7 mouse cellular contexts compared by ENCODE assay signal in genomic region chr2:33185258-33185657, GRCm38 (mm10). TPM values are rescaled to one million over a fixed set of nuclear protein-coding genes. Genes with fewer than 3 reads are reported as not detected.
DNase-seq lines count a peak whose midpoint lies in the region; ATAC-seq and TF ChIP-seq lines count a peak whose summit lies in the region.

No protein-coding gene starts in this region.

- no peak for TF ChIP-seq EP300 in liver, embryonic 14.5 days (IDR thresholded peaks at IDR 0.05; ENCODE audit: low read depth)

- no peaks in the 10 kb centered on the region for H3K36me3 ChIP-seq in midbrain, embryonic 14.5 days (ENCODE audit: control insufficient read depth, insufficient read depth, low read length)
- no peaks in the 10 kb centered on the region for H3K36me3 ChIP-seq in midbrain, embryonic 15.5 days (replicated peaks)
- no peaks in the 10 kb centered on the region for H3K36me3 ChIP-seq in embryonic facial prominence, embryonic 11.5 days (replicated peaks; ENCODE audit: control insufficient read depth, insufficient read depth, low read depth, low read length)
- no peaks in the 10 kb centered on the region for H3K36me3 ChIP-seq in liver, embryonic 14.5 days (replicated peaks; ENCODE audit: control insufficient read depth, insufficient read depth, low read depth)

- no peak overlapping the region for H3K9ac ChIP-seq in midbrain, embryonic 14.5 days (replicated peaks; ENCODE audit: low read length)
- no peak overlapping the region for H3K9ac ChIP-seq in midbrain, embryonic 15.5 days
- no peak overlapping the region for H3K9ac ChIP-seq in embryonic facial prominence, embryonic 11.5 days (replicated peaks; ENCODE audit: low read length)
- H3K9ac ChIP-seq in liver, embryonic 14.5 days (replicated peaks), result no peak overlapping the region

- WGBS in midbrain, embryonic 14.5 days, result 78% methylated on average over 7 of the region's 7 CpGs
- 79% methylated on average over 7 of the region's 7 CpGs for WGBS in midbrain, embryonic 15.5 days
- 67% methylated on average over 7 of the region's 7 CpGs for WGBS in embryonic facial prominence, embryonic 11.5 days
- 61% methylated on average over 7 of the region's 7 CpGs for WGBS in liver, embryonic 14.5 days (ENCODE audit: insufficient replicate concordance)

- no peaks in the 10 kb centered on the region for H3K27me3 ChIP-seq in midbrain, embryonic 14.5 days (ENCODE audit: control insufficient read depth, insufficient read depth, low read length)
- no peaks in the 10 kb centered on the region for H3K27me3 ChIP-seq in midbrain, embryonic 15.5 days (replicated peaks)
- H3K27me3 ChIP-seq in embryonic facial prominence, embryonic 11.5 days (ENCODE audit: control insufficient read depth, insufficient read depth, low read length), result no peaks in the 10 kb centered on the region
- no peaks in the 10 kb centered on the region for H3K27me3 ChIP-seq in liver, embryonic 14.5 days (ENCODE audit: control insufficient read depth, insufficient read depth, low read length)

- H3K9me3 ChIP-seq in midbrain, embryonic 14.5 days (ENCODE audit: control insufficient read depth, low read length), result no peaks in the 10 kb centered on the region
- H3K9me3 ChIP-seq in midbrain, embryonic 15.5 days, result no peaks in the 10 kb centered on the region
- no peaks in the 10 kb centered on the region for H3K9me3 ChIP-seq in embryonic facial prominence, embryonic 11.5 days (replicated peaks; ENCODE audit: control insufficient read depth, low read length)
- no peaks in the 10 kb centered on the region for H3K9me3 ChIP-seq in liver, embryonic 14.5 days (ENCODE audit: control insufficient read depth, low read length)

- H3K27ac ChIP-seq in midbrain, embryonic 14.5 days (replicated peaks; ENCODE audit: low read depth, low read length), result no peak overlapping the region
- H3K27ac ChIP-seq in midbrain, embryonic 15.5 days, result no peak overlapping the region
- no peak overlapping the region for H3K27ac ChIP-seq in embryonic facial prominence, embryonic 11.5 days (replicated peaks; ENCODE audit: low read depth, low read length)
- H3K27ac ChIP-seq in liver, embryonic 14.5 days, result no peak overlapping the region

- no peak overlapping the region for H3K4me3 ChIP-seq in midbrain, embryonic 14.5 days (replicated peaks; ENCODE audit: low read depth, low read length)
- no peak overlapping the region for H3K4me3 ChIP-seq in midbrain, embryonic 15.5 days
- no peak overlapping the region for H3K4me3 ChIP-seq in embryonic facial prominence, embryonic 11.5 days (ENCODE audit: low read depth, low read length)
- no peak overlapping the region for H3K4me3 ChIP-seq in liver, embryonic 14.5 days (ENCODE audit: insufficient read depth in 1 of 2, low read depth in 2 of 2, low read length in 2 of 2)

- H3K4me1 ChIP-seq in midbrain, embryonic 14.5 days (ENCODE audit: control insufficient read depth, insufficient read depth, low read length), result peaks cover under 1% of the 10 kb centered on the region; the same call in 1 of the 2 replicates
- peaks cover 8% of the 10 kb centered on the region for H3K4me1 ChIP-seq in midbrain, embryonic 15.5 days
- no peaks in the 10 kb centered on the region for H3K4me1 ChIP-seq in embryonic facial prominence, embryonic 11.5 days (ENCODE audit: control insufficient read depth, insufficient read depth, low read length)
- no peaks in the 10 kb centered on the region for H3K4me1 ChIP-seq in liver, embryonic 14.5 days (replicated peaks; ENCODE audit: control insufficient read depth in 2 of 2, insufficient read depth in 2 of 2, low read length in 1 of 2)

- H3K4me2 ChIP-seq in midbrain, embryonic 14.5 days (ENCODE audit: low read length), result no peak overlapping the region
- H3K4me2 ChIP-seq in midbrain, embryonic 15.5 days, result no peak overlapping the region
- H3K4me2 ChIP-seq in embryonic facial prominence, embryonic 11.5 days (ENCODE audit: low read depth, low read length), result no peak overlapping the region
- H3K4me2 ChIP-seq in liver, embryonic 14.5 days (ENCODE audit: low read depth), result no peak overlapping the region

- peak; percentile 74 for TF ChIP-seq CTCF in liver, embryonic 14.5 days (IDR thresholded peaks at IDR 0.05; ENCODE audit: low read depth)

- no peak for ATAC-seq in midbrain, embryonic 14.5 days (ENCODE audit: low FRiP score, low TSS enrichment)
- no peak for ATAC-seq in midbrain, embryonic 15.5 days (replicated peaks)
- no peak for ATAC-seq in embryonic facial prominence, embryonic 11.5 days (replicated peaks; ENCODE audit: insufficient number of reproducible peaks, low FRiP score, low TSS enrichment, low read depth)
- ATAC-seq in liver, embryonic 14.5 days (ENCODE audit: insufficient read depth), result no peak
- no peak for ATAC-seq in erythroblast, adult 5-6 weeks (replicated peaks; ENCODE audit: low FRiP score, poor library complexity, severe bottlenecking)

- DNase-seq in midbrain, embryonic 14.5 days, result peak; percentile 26
- DNase-seq in adipocyte (ENCODE audit: low spot score), result peak; percentile 59
- peak; percentile 60 for DNase-seq in embryonic facial prominence, embryonic 11.5 days (ENCODE audit: low spot score)
- no peak for DNase-seq in liver, embryonic 14.5 days (ENCODE audit: low read depth in 3 of 3, low spot score in 3 of 3)
- DNase-seq in thymus, postnatal 4 days, result peak; percentile 81

RNA-seq across cellular contexts. Expression of gene Angptl2, which starts 30.6 kb away (rescaled TPM):
- 2.1 and 10.1 TPM in 2 replicates for polyA plus RNA-seq in midbrain, embryonic 14.5 days (2014; fragmentation: Nextera tagmentation; extraction: Ambion mirVana)
- polyA plus RNA-seq in midbrain, embryonic 15.5 days (2015; fragmentation: Nextera tagmentation; extraction: Ambion mirVana), result 16.2 and 19.3 TPM in 2 replicates
- 28.6 and 30.4 TPM in 2 replicates for polyA plus RNA-seq in embryonic facial prominence, embryonic 11.5 days (2014; fragmentation: Nextera tagmentation; extraction: Ambion mirVana)
- polyA plus RNA-seq in liver, embryonic 14.5 days (2012; rRNA removed), result 1.8 and 1.9 TPM in 2 replicates
- polyA plus RNA-seq in liver, embryonic 14.5 days (2014; fragmentation: Nextera tagmentation; extraction: Ambion mirVana), result 1.3 and 1.4 TPM in 2 replicates
- 1.0 TPM in 1 of 2 replicates, not detected in the other for total RNA-seq in erythroblast, adult 5-6 weeks (2015; ENCODE audit: low replicate concordance)
- 0.70 TPM in 1 of 2 replicates, not detected in the other for total RNA-seq in erythroblast, adult 5-6 weeks (2017; ENCODE audit: low replicate concordance)

RNA-seq across cellular contexts. Expression of gene Garnl3, which starts 53.8 kb away (rescaled TPM):
- polyA plus RNA-seq in midbrain, embryonic 14.5 days (2014; fragmentation: Nextera tagmentation; extraction: Ambion mirVana), result 44.4 and 51.1 TPM in 2 replicates
- 53.2 and 61.1 TPM in 2 replicates for polyA plus RNA-seq in midbrain, embryonic 15.5 days (2015; fragmentation: Nextera tagmentation; extraction: Ambion mirVana)
- polyA plus RNA-seq in embryonic facial prominence, embryonic 11.5 days (2014; fragmentation: Nextera tagmentation; extraction: Ambion mirVana), result 9.0 and 10.8 TPM in 2 replicates
- polyA plus RNA-seq in liver, embryonic 14.5 days (2012; rRNA removed), result 0.34 and 0.56 TPM in 2 replicates
- 0.53 and 1.3 TPM in 2 replicates for polyA plus RNA-seq in liver, embryonic 14.5 days (2014; fragmentation: Nextera tagmentation; extraction: Ambion mirVana)
- total RNA-seq in erythroblast, adult 5-6 weeks (2015; ENCODE audit: low replicate concordance), result not detected in 2 replicates
- not detected in 2 replicates for total RNA-seq in erythroblast, adult 5-6 weeks (2017; ENCODE audit: low replicate concordance)

Comparison
In these comparisons a context has a peak if more than half of its experiments do, and no peak if none do; other contexts are left out.
1. DNase-seq: peak in midbrain, embryonic 14.5 days (single experiment), adipocyte (single experiment), embryonic facial prominence, embryonic 11.5 days (single experiment) and thymus, postnatal 4 days (single experiment); none in liver, embryonic 14.5 days (0 of 3).